Mouse (Mus musculus) kidney, adult 2 months (tissue): ENCODE results near the gene Mctp2.

Experiments
- CTCF ChIP-seq: fragments of 200-500 bp; conservative IDR thresholded peaks from 2 replicates; pipeline ENCODE4 v1.5.1; 2011; ENCODE audit warnings: low read depth, mild to moderate bottlenecking, control low read depth, low read length, moderate library complexity, mixed read lengths; ENCODE audit not compliant: insufficient read depth, insufficient read length
- POLR2A ChIP-seq: fragments of 200-500 bp; IDR thresholded peaks from one replicate; pipeline ENCODE4 v1.6.1; 2011; ENCODE audit warnings: low read depth, low read length, control low read depth

- TF ChIP-seq POLR2A (no peak), CTCF (no peak)
Measured at GRCm38 (mm10) chr7:72145726-72146520, 160.5 kb downstream of the Mctp2 start.
